Mouse (Mus musculus) olfactory bulb, adult 2 months (tissue): ENCODE measurements at regions not wholly inside any gene's neighbourhood (a gene's known extent, or its start where the extent isn't known, plus 50 kb on each side); places are given as distances from the start of the nearest gene placed in this dataset.

Experiments
- CTCF ChIP-seq: fragments of 200-500 bp; IDR thresholded peaks from 2 replicates; pipeline ENCODE4 v1.5.1; 2012; ENCODE audit warnings: low read depth, mild to moderate bottlenecking, low read length, moderate library complexity; ENCODE audit not compliant: insufficient read depth
- POLR2A ChIP-seq: fragments of 200-500 bp; IDR thresholded peaks from 2 replicates; pipeline ENCODE4 v1.6.1; 2012; ENCODE audit warnings: mild to moderate bottlenecking, low read depth, low read length, moderate library complexity; ENCODE audit not compliant: insufficient read depth

- TF ChIP-seq POLR2A: no peak
- no peak for TF ChIP-seq CTCF
These were observed 186.5 kb upstream of the Mkln1 start for GRCm38 (mm10) chr6:31212080-31212479.
